Mouse (Mus musculus) stomach, embryonic 16.5 days (tissue): ENCODE measurements at regions not wholly inside any gene's neighbourhood (a gene's known extent, or its start where the extent isn't known, plus 50 kb on each side); places are given as distances from the start of the nearest gene placed in this dataset.

ENCODE experiments used
- ATAC-seq: fragments of 200-750 bp; cut with Nextera tagmentation; 2 replicates; pipeline ENCODE4 v1.8.0; 2017; ENCODE audit warnings: moderate number of reproducible peaks, moderate TSS enrichment; ENCODE audit not compliant: insufficient read depth, low FRiP score
- H3K27ac ChIP-seq: fragments of 300-500 bp; sonication (generic); 2 replicates; pipeline ENCODE4 v1.5.1; 2014; ENCODE audit warnings: low read length
- H3K27me3 ChIP-seq: fragments of 300-500 bp; sonication (generic); 2 replicates; pipeline ENCODE4 v1.6.1; 2014; ENCODE audit warnings: low read length, control low read depth, mixed read lengths; ENCODE audit not compliant: control insufficient read depth, insufficient read depth
- H3K36me3 ChIP-seq: fragments of 300-500 bp; sonication (generic); 2 replicates; pipeline ENCODE4 v1.6.1; 2014; ENCODE audit warnings: low read length; ENCODE audit not compliant: control insufficient read depth, insufficient read depth
- H3K4me1 ChIP-seq: fragments of 300-500 bp; sonication (generic); 2 replicates; pipeline ENCODE4 v1.6.1; 2014; ENCODE audit warnings: low read length, control low read depth, mixed read lengths; ENCODE audit not compliant: control insufficient read depth, insufficient read depth
- H3K4me2 ChIP-seq: fragments of 300-500 bp; sonication (generic); 2 replicates; pipeline ENCODE4 v1.6.1; 2014; ENCODE audit warnings: low read depth, low read length, mixed read lengths
- H3K4me3 ChIP-seq: fragments of 300-500 bp; sonication (generic); replicated peaks from 2 replicates; pipeline ENCODE4 v1.5.1; 2014; ENCODE audit warnings: mild to moderate bottlenecking, low read length
- H3K9ac ChIP-seq: fragments of 300-500 bp; sonication (generic); 2 replicates; pipeline ENCODE4 v1.6.1; 2014; ENCODE audit warnings: low read length
- H3K9me3 ChIP-seq: fragments of 300-500 bp; sonication (generic); replicated peaks from 2 replicates; pipeline ENCODE4 v1.6.1; 2016; ENCODE audit warnings: low read length, control low read depth; ENCODE audit not compliant: control insufficient read depth
- WGBS: fragments of 180-500 bp; shearing (Covaris S2); extraction: QIAGEN DNeasy Blood & Tissue Kit; methylation state at CpG from one replicate; pipeline ENCODE4 v1.1.7; 2014; 5-methylcytosine and 5-hydroxymethylcytosine counted together

GRCm38 (mm10) chr15:7039119-7039518 is 51.3 kb upstream of the Lifr start:
- Histone ChIP-seq H3K4me3 (no peak overlapping the region), H3K4me2 (no peak overlapping the region), H3K4me1 (no peaks in the 10 kb centered on the region), H3K9ac (no peak overlapping the region), H3K36me3 (no peaks in the 10 kb centered on the region), H3K9me3 (no peaks in the 10 kb centered on the region), H3K27me3 (no peaks in the 10 kb centered on the region), H3K27ac (no peak overlapping the region)
- ATAC-seq, result no peak
- 72% methylated on average over 5 of the region's 5 CpGs for WGBS

DNA sequence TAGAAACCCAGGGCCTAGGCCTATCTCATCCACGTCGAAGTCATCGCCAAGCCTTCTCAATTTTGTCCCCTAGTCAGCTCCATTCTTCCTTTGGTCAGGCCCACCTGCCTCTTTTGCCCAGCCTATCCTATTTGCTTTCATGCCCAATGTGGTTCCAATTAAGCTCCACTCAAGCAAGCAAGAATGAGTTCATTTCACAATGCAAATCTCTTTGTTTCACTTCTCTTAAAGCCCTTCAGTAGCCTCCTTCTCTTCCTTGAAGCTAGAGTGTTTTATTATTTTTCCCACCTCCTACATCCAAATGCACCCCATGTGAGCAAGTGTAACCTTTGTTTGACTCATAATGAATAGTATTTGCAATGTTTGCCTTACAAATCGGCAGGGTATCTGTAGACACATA is 50.6 kb upstream of the Lifr start:
- WGBS, result 83% methylated on average over 4 of the region's 4 CpGs
- Histone ChIP-seq H3K4me1 (no peaks in the 10 kb centered on the region), H3K9ac (no peak overlapping the region), H3K27ac (no peak overlapping the region), H3K36me3 (no peaks in the 10 kb centered on the region), H3K4me3 (no peak overlapping the region), H3K27me3 (no peaks in the 10 kb centered on the region), H3K4me2 (no peak overlapping the region), H3K9me3 (no peaks in the 10 kb centered on the region)
- no peak for ATAC-seq
